Mouse (Mus musculus): Measurements from ENCODE around the gene Dlgap1. TPM values are rescaled to one million over a fixed set of nuclear protein-coding genes. Genes with fewer than 3 reads are reported as not detected.

Gene Dlgap1
- polyA plus RNA-seq, 1 experiment from 2014 or later, result 3.5 TPM

GRCm38 (mm10) chr17:70762634-70763033 lies 793.8 kb downstream of the Dlgap1 start:
- no peaks in the 10 kb centered on the region for H3K36me3 ChIP-seq (ENCODE audit: insufficient read depth, low read length)
- no peak overlapping the region for H3K4me3 ChIP-seq (ENCODE audit: low read length)
- 0 out of 2 replicates have a peak, but pooled peaks have one; percentile 56 for ATAC-seq (ENCODE audit: low FRiP score, low TSS enrichment)
- H3K27me3 ChIP-seq (ENCODE audit: insufficient read depth, low read length), result no peaks in the 10 kb centered on the region
- no peak overlapping the region for H3K4me2 ChIP-seq (replicated peaks; ENCODE audit: low read depth, low read length)
- whole genome bisulfite sequencing, result 71% methylated on average over 10 of the region's 10 CpGs
- H3K4me1 ChIP-seq (ENCODE audit: insufficient read depth, low read length), result no peaks in the 10 kb centered on the region
- H3K27ac ChIP-seq (ENCODE audit: low read length), result peak overlapping the region; percentile 56; the same call in 1 of the 2 replicates
- H3K9ac ChIP-seq (replicated peaks; ENCODE audit: low read length), result no peak overlapping the region
- peaks cover 4% of the 10 kb centered on the region; the same call in 1 of the 2 replicates for H3K9me3 ChIP-seq (ENCODE audit: low read length)

GRCm38 (mm10) chr17:70765337-70765736 lies 796.5 kb downstream of the Dlgap1 start:
- ATAC-seq (ENCODE audit: low FRiP score, low TSS enrichment), result no peak
- H3K27ac ChIP-seq (ENCODE audit: low read length), result no peak overlapping the region
- H3K9ac ChIP-seq (replicated peaks; ENCODE audit: low read length), result no peak overlapping the region
- H3K4me3 ChIP-seq (ENCODE audit: low read length), result no peak overlapping the region
- 96% methylated on average over 9 of the region's 9 CpGs for WGBS
- H3K4me1 ChIP-seq (ENCODE audit: insufficient read depth, low read length), result no peaks in the 10 kb centered on the region
- H3K36me3 ChIP-seq (ENCODE audit: insufficient read depth, low read length), result no peaks in the 10 kb centered on the region
- peaks cover 7% of the 10 kb centered on the region for H3K9me3 ChIP-seq (ENCODE audit: low read length)
- H3K4me2 ChIP-seq (replicated peaks; ENCODE audit: low read depth, low read length), result no peak overlapping the region
- H3K27me3 ChIP-seq (ENCODE audit: insufficient read depth, low read length), result no peaks in the 10 kb centered on the region

- ATAC-seq (ENCODE audit: low FRiP score, low TSS enrichment), result no peak
- WGBS, result 84% methylated on average over 18 of the region's 18 CpGs
- Histone ChIP-seq H3K9ac (replicated peaks; ENCODE audit: low read length) (no peak overlapping the region), H3K4me1 (ENCODE audit: insufficient read depth, low read length) (no peaks in the 10 kb centered on the region), H3K4me3 (ENCODE audit: low read length) (no peak overlapping the region), H3K4me2 (replicated peaks; ENCODE audit: low read depth, low read length) (no peak overlapping the region), H3K9me3 (ENCODE audit: low read length) (peaks cover 7% of the 10 kb centered on the region), H3K27ac (ENCODE audit: low read length) (no peak overlapping the region), H3K36me3 (ENCODE audit: insufficient read depth, low read length) (no peaks in the 10 kb centered on the region), H3K27me3 (ENCODE audit: insufficient read depth, low read length) (no peaks in the 10 kb centered on the region)
Measured at GRCm38 (mm10) chr17:70765976-70766375, 797.1 kb downstream of the Dlgap1 start.

GRCm38 (mm10) chr17:70772120-70772899 lies 803.4 kb downstream of the Dlgap1 start:
- peaks cover 11% of the 10 kb centered on the region; the same call in 1 of the 2 replicates for H3K4me1 ChIP-seq (ENCODE audit: insufficient read depth, low read length)
- ATAC-seq (ENCODE audit: low FRiP score, low TSS enrichment), result peak; percentile 81
- peaks cover 3% of the 10 kb centered on the region; the same call in 1 of the 2 replicates for H3K9me3 ChIP-seq (ENCODE audit: low read length)
- H3K27me3 ChIP-seq (ENCODE audit: insufficient read depth, low read length), result no peaks in the 10 kb centered on the region
- 8% methylated on average over 10 of the region's 10 CpGs for WGBS
- H3K4me2 ChIP-seq (replicated peaks; ENCODE audit: low read depth, low read length), result no peak overlapping the region
- H3K36me3 ChIP-seq (ENCODE audit: insufficient read depth, low read length), result no peaks in the 10 kb centered on the region
- H3K27ac ChIP-seq (ENCODE audit: low read length), result peak overlapping the region; percentile 21
- H3K4me3 ChIP-seq (ENCODE audit: low read length), result no peak overlapping the region
- H3K9ac ChIP-seq (replicated peaks; ENCODE audit: low read length), result no peak overlapping the region

GRCm38 (mm10) chr17:70779770-70780169 lies 810.9 kb downstream of the Dlgap1 start:
- WGBS, result 14% methylated on average over 7 of the region's 7 CpGs
- no peak for ATAC-seq (ENCODE audit: low FRiP score, low TSS enrichment)
- H3K4me2 ChIP-seq (replicated peaks; ENCODE audit: low read depth, low read length), result no peak overlapping the region

GRCm38 (mm10) chr17:70780726-70781689 lies 812.1 kb downstream of the Dlgap1 start:
- WGBS, result 38% methylated on average over 17 of the region's 18 CpGs
- Histone ChIP-seq H3K36me3 (ENCODE audit: insufficient read depth, low read length) (no peaks in the 10 kb centered on the region), H3K4me2 (replicated peaks; ENCODE audit: low read depth, low read length) (peak overlapping the region; percentile 12), H3K4me1 (ENCODE audit: insufficient read depth, low read length) (peaks cover 30% of the 10 kb centered on the region), H3K9me3 (ENCODE audit: low read length) (no peaks in the 10 kb centered on the region), H3K27me3 (ENCODE audit: insufficient read depth, low read length) (no peaks in the 10 kb centered on the region), H3K27ac (ENCODE audit: low read length) (peak overlapping the region; percentile 93), H3K9ac (replicated peaks; ENCODE audit: low read length) (peak overlapping the region; percentile 5), H3K4me3 (ENCODE audit: low read length) (no peak overlapping the region)
- peak; percentile 96 for ATAC-seq (ENCODE audit: low FRiP score, low TSS enrichment)

More at GRCm38 (mm10) chr17:70779770-70780169, 810.9 kb downstream of the Dlgap1 start:
- Histone ChIP-seq H3K9me3 (ENCODE audit: low read length) (no peaks in the 10 kb centered on the region), H3K27ac (ENCODE audit: low read length) (peak overlapping the region; percentile 21), H3K27me3 (ENCODE audit: insufficient read depth, low read length) (no peaks in the 10 kb centered on the region), H3K4me3 (ENCODE audit: low read length) (no peak overlapping the region), H3K36me3 (ENCODE audit: insufficient read depth, low read length) (no peaks in the 10 kb centered on the region), H3K4me1 (ENCODE audit: insufficient read depth, low read length) (peaks cover 30% of the 10 kb centered on the region), H3K9ac (replicated peaks; ENCODE audit: low read length) (no peak overlapping the region)

GRCm38 (mm10) chr17:70783273-70783672 lies 814.4 kb downstream of the Dlgap1 start:
- 92% methylated on average over 3 of the region's 3 CpGs for WGBS

GRCm38 (mm10) chr17:70787366-70787765 lies 818.5 kb downstream of the Dlgap1 start:
- H3K4me3 ChIP-seq (ENCODE audit: low read length), result no peak overlapping the region
- ATAC-seq (ENCODE audit: low FRiP score, low TSS enrichment), result no peak
- H3K27ac ChIP-seq (ENCODE audit: low read length), result no peak overlapping the region
- H3K9me3 ChIP-seq (ENCODE audit: low read length), result 0 out of 2 replicates have a peak, but pooled peaks cover 3% of the 10 kb centered on the region
- H3K4me2 ChIP-seq (replicated peaks; ENCODE audit: low read depth, low read length), result no peak overlapping the region
- WGBS, result 82% methylated on average over 2 of the region's 2 CpGs
- H3K27me3 ChIP-seq (ENCODE audit: insufficient read depth, low read length), result no peaks in the 10 kb centered on the region
- H3K36me3 ChIP-seq (ENCODE audit: insufficient read depth, low read length), result no peaks in the 10 kb centered on the region
- H3K4me1 ChIP-seq (ENCODE audit: insufficient read depth, low read length), result no peaks in the 10 kb centered on the region
- no peak overlapping the region for H3K9ac ChIP-seq (replicated peaks; ENCODE audit: low read length)

More at GRCm38 (mm10) chr17:70783273-70783672, 814.4 kb downstream of the Dlgap1 start:
- no peak for ATAC-seq (ENCODE audit: low FRiP score, low TSS enrichment)
- Histone ChIP-seq H3K4me3 (ENCODE audit: low read length) (no peak overlapping the region), H3K4me2 (replicated peaks; ENCODE audit: low read depth, low read length) (no peak overlapping the region), H3K9me3 (ENCODE audit: low read length) (0 out of 2 replicates have a peak, but pooled peaks cover under 1% of the 10 kb centered on the region), H3K27ac (ENCODE audit: low read length) (no peak overlapping the region), H3K9ac (replicated peaks; ENCODE audit: low read length) (no peak overlapping the region), H3K27me3 (ENCODE audit: insufficient read depth, low read length) (no peaks in the 10 kb centered on the region), H3K4me1 (ENCODE audit: insufficient read depth, low read length) (peaks cover 30% of the 10 kb centered on the region), H3K36me3 (ENCODE audit: insufficient read depth, low read length) (no peaks in the 10 kb centered on the region)

- peaks cover 14% of the 10 kb centered on the region for H3K4me1 ChIP-seq (ENCODE audit: insufficient read depth, low read length)
- no peaks in the 10 kb centered on the region for H3K27me3 ChIP-seq (ENCODE audit: insufficient read depth, low read length)
- H3K4me2 ChIP-seq (replicated peaks; ENCODE audit: low read depth, low read length), result no peak overlapping the region
- no peak overlapping the region for H3K27ac ChIP-seq (ENCODE audit: low read length)
- no peaks in the 10 kb centered on the region for H3K36me3 ChIP-seq (ENCODE audit: insufficient read depth, low read length)
- 0 out of 2 replicates have a peak, but pooled peaks cover 3% of the 10 kb centered on the region for H3K9me3 ChIP-seq (ENCODE audit: low read length)
- WGBS, result 92% methylated on average over 4 of the region's 4 CpGs
- no peak overlapping the region for H3K4me3 ChIP-seq (ENCODE audit: low read length)
- no peak for ATAC-seq (ENCODE audit: low FRiP score, low TSS enrichment)
- no peak overlapping the region for H3K9ac ChIP-seq (replicated peaks; ENCODE audit: low read length)
Measured at GRCm38 (mm10) chr17:70790801-70791200, 821.9 kb downstream of the Dlgap1 start.

Data from kidney, embryonic 16.5 days (tissue).